Mouse (Mus musculus): ENCODE data around the gene Nsmce1. TPM values are rescaled to one million over a fixed set of nuclear protein-coding genes. Genes with fewer than 3 reads are reported as not detected.

Gene Nsmce1
- total and polyA plus RNA-seq, 2 experiments from 2014 or later: 27.8 to 88.6 TPM

DNA sequence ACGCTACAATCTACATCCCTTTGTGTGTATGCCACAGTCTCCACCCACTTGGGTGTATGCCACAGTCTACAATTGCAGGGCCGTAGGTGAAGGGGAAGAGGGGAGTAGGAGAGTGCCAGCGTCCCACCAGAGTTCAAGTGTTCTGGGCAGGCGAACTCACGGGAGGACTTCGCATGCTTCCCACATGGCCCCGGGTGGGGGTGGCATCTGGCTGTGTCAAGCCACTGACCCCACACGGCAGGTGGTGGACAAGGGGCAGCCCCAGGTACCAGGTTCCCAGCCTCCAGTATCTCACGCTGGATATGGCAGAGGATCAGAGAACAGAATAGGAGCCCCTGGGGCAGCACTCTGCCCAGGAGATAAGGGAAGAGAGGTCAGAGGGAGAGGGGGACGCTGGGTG is 14.2 kb upstream of the Nsmce1 start:
- no peaks in the 10 kb centered on the region for H3K36me3 ChIP-seq (ENCODE audit: insufficient read depth, low read length)
- H3K4me3 ChIP-seq (ENCODE audit: low read length): no peak overlapping the region
- H3K27ac ChIP-seq: no peak overlapping the region
- no peak overlapping the region for H3K9ac ChIP-seq (replicated peaks; ENCODE audit: low read length)
- H3K4me1 ChIP-seq (ENCODE audit: insufficient read depth, low read length): no peaks in the 10 kb centered on the region
- 81% methylated on average over 10 of the region's 10 CpGs for WGBS
- H3K4me2 ChIP-seq (ENCODE audit: low read depth, low read length): no peak overlapping the region
- DNase-seq (ENCODE audit: low spot score): no peak
- ATAC-seq: no peak
- no peaks in the 10 kb centered on the region for H3K9me3 ChIP-seq (ENCODE audit: low read length)
- TF ChIP-seq CTCF (IDR thresholded peaks at IDR 0.05; ENCODE audit: low read depth): no peak
- no peaks in the 10 kb centered on the region for H3K27me3 ChIP-seq (ENCODE audit: insufficient read depth, low read length)

- Histone ChIP-seq H3K9ac (replicated peaks; ENCODE audit: low read length) (no peak overlapping the region), H3K9me3 (ENCODE audit: low read length) (no peaks in the 10 kb centered on the region), H3K27me3 (ENCODE audit: insufficient read depth, low read length) (no peaks in the 10 kb centered on the region), H3K4me1 (ENCODE audit: insufficient read depth, low read length) (no peaks in the 10 kb centered on the region), H3K4me3 (ENCODE audit: low read length) (no peak overlapping the region), H3K4me2 (ENCODE audit: low read depth, low read length) (no peak overlapping the region), H3K36me3 (ENCODE audit: insufficient read depth, low read length) (no peaks in the 10 kb centered on the region), H3K27ac (no peak overlapping the region)
- TF ChIP-seq CTCF (IDR thresholded peaks at IDR 0.05; ENCODE audit: low read depth): no peak
- DNase-seq (ENCODE audit: low spot score) (no peak), ATAC-seq (no peak)
- 95% methylated on average over 5 of the region's 5 CpGs for WGBS
These were observed 13.2 kb upstream of the Nsmce1 start for GRCm38 (mm10) chr7:125504618-125505017.

GRCm38 (mm10) chr7:125503374-125504092 is 12.1 kb upstream of the Nsmce1 start:
- no peaks in the 10 kb centered on the region for H3K4me1 ChIP-seq (ENCODE audit: insufficient read depth, low read length)
- WGBS: 74% methylated on average over 5 of the region's 5 CpGs
- DNase-seq (ENCODE audit: low spot score): no peak
- no peak for ATAC-seq
- no peaks in the 10 kb centered on the region for H3K36me3 ChIP-seq (ENCODE audit: insufficient read depth, low read length)
- H3K4me2 ChIP-seq (ENCODE audit: low read depth, low read length): no peak overlapping the region
- H3K27me3 ChIP-seq (ENCODE audit: insufficient read depth, low read length): no peaks in the 10 kb centered on the region
- TF ChIP-seq CTCF (IDR thresholded peaks at IDR 0.05; ENCODE audit: low read depth): no peak
- no peak overlapping the region for H3K4me3 ChIP-seq (ENCODE audit: low read length)
- no peak overlapping the region for H3K27ac ChIP-seq
- no peaks in the 10 kb centered on the region for H3K9me3 ChIP-seq (ENCODE audit: low read length)
- H3K9ac ChIP-seq (replicated peaks; ENCODE audit: low read length): no peak overlapping the region

DNA sequence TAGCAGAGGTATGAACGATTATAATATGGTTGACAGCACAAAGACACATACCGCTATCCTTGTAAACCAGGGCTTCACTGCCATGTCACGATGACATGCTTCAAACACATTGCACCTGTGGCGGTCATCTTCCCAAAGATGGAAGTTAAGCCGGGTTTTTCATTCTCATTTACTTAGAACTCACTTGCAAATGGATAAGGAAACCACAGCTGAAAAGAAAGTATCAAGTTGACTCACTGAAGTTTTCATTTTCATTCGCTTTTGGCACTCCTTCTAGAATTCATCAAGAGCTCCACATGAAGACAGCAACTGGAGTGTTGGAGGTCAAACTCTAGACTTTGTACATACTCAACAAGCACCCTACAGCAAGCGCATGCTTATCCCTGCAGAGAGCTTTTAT is 9.5 kb upstream of the Nsmce1 start:
- H3K4me3 ChIP-seq (ENCODE audit: low read length): no peak overlapping the region
- 94% methylated on average over 7 of the region's 7 CpGs for WGBS
- ATAC-seq (no peak), DNase-seq (ENCODE audit: low spot score) (no peak)
- no peaks in the 10 kb centered on the region for H3K9me3 ChIP-seq (ENCODE audit: low read length)
- no peaks in the 10 kb centered on the region for H3K36me3 ChIP-seq (ENCODE audit: insufficient read depth, low read length)
- H3K4me2 ChIP-seq (ENCODE audit: low read depth, low read length): no peak overlapping the region
- TF ChIP-seq CTCF (IDR thresholded peaks at IDR 0.05; ENCODE audit: low read depth): no peak
- no peak overlapping the region for H3K9ac ChIP-seq (replicated peaks; ENCODE audit: low read length)
- H3K4me1 ChIP-seq (ENCODE audit: insufficient read depth, low read length): no peaks in the 10 kb centered on the region
- H3K27ac ChIP-seq: no peak overlapping the region
- H3K27me3 ChIP-seq (ENCODE audit: insufficient read depth, low read length): no peaks in the 10 kb centered on the region

GRCm38 (mm10) chr7:125499927-125500868 is 8.8 kb upstream of the Nsmce1 start:
- no peak overlapping the region for H3K4me3 ChIP-seq (ENCODE audit: low read length)
- no peaks in the 10 kb centered on the region for H3K4me1 ChIP-seq (ENCODE audit: insufficient read depth, low read length)
- no peak overlapping the region for H3K27ac ChIP-seq
- no peaks in the 10 kb centered on the region for H3K27me3 ChIP-seq (ENCODE audit: insufficient read depth, low read length)
- peak; percentile 19 for DNase-seq (ENCODE audit: low spot score)
- H3K4me2 ChIP-seq (ENCODE audit: low read depth, low read length): no peak overlapping the region
- TF ChIP-seq CTCF (IDR thresholded peaks at IDR 0.05; ENCODE audit: low read depth): no peak
- no peaks in the 10 kb centered on the region for H3K36me3 ChIP-seq (ENCODE audit: insufficient read depth, low read length)
- H3K9ac ChIP-seq (replicated peaks; ENCODE audit: low read length): no peak overlapping the region
- WGBS: 71% methylated on average over 13 of the region's 13 CpGs
- ATAC-seq: 0 out of 2 replicates have a peak, but pooled peaks have one; percentile 32
- H3K9me3 ChIP-seq (ENCODE audit: low read length): no peaks in the 10 kb centered on the region

DNA sequence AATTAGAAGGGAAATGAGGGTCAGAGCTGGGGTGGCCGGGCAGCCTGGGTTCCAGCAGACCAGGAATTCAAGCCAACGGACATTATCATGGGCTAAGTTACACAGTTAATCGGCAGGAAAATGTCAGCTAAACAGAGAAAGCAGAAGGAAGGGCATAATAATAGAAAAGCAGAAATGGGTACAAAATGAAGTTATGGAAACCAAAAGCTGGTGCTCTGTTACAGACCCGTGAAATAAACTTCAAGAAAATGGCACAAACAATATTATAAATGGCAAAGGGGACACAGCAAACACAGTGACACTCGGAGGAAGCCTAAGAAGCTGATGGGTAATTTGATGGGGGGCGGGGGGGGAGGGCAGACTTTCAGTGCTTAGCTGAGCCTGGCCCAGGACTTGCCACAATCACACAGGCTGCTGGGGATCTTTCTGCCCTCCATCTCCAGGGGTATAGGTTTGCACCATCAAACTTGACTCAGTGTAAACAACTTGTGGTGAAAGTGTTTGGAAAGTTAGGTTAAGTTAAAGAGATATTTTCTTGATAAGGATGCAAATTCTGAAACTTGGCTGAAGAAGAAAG is 4.6 kb upstream of the Nsmce1 start:
- DNase-seq (ENCODE audit: low spot score) (no peak), ATAC-seq (no peak)
- Histone ChIP-seq H3K9ac (replicated peaks; ENCODE audit: low read length) (no peak overlapping the region), H3K4me2 (ENCODE audit: low read depth, low read length) (no peak overlapping the region), H3K9me3 (ENCODE audit: low read length) (no peaks in the 10 kb centered on the region), H3K36me3 (ENCODE audit: insufficient read depth, low read length) (no peaks in the 10 kb centered on the region), H3K27me3 (ENCODE audit: insufficient read depth, low read length) (no peaks in the 10 kb centered on the region), H3K27ac (no peak overlapping the region), H3K4me3 (ENCODE audit: low read length) (no peak overlapping the region), H3K4me1 (ENCODE audit: insufficient read depth, low read length) (no peaks in the 10 kb centered on the region)
- no peak for TF ChIP-seq CTCF (IDR thresholded peaks at IDR 0.05; ENCODE audit: low read depth)
- 74% methylated on average over 6 of the region's 6 CpGs for WGBS
